8 mouse cellular contexts compared by ENCODE assay signal in the genomic region with DNA sequence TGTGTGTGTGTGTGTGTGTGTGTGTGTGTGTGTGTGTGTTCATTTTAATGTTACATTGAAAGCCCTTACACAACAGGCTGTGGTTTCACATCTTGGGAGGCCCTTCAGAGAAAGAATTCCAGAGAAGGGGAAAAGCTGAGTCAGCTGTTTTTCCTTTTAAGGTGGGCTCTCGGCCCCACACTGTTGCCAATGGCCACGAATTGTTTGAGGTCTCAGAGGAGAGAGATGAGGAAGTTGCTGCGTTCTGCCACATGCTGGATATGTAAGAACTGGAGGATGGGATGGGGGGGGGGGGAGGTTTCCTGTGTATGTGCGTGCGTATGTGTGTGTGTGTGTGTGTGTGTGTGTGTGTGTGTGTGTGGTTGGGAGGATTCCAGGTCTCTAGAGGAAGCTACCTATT. TPM values are rescaled to one million over a fixed set of nuclear protein-coding genes. Genes with fewer than 3 reads are reported as not detected.
DNase-seq lines count a peak whose midpoint lies in the region; ATAC-seq and TF ChIP-seq lines count a peak whose summit lies in the region.

No protein-coding gene starts in this region.

- no peak for ATAC-seq in inflammation-experienced regulatory T-cells, adult 6 months

- no peaks in the 10 kb centered on the region for H3K27me3 ChIP-seq in cerebellum, adult 2 months (ENCODE audit: control insufficient read depth, insufficient read depth, low read length)

- DNase-seq in kidney, postnatal 10 days = peak; percentile 52
- no peak for DNase-seq in kidney, adult 8-10 months
- peak; percentile 50 to 62 for DNase-seq in heart, postnatal 10 days
- DNase-seq in mesoderm, embryonic 11.5 days (ENCODE audit: low read depth, low spot score) = peak; percentile 51
- no peak for DNase-seq in layer of hippocampus, postnatal 36 days
- DNase-seq in cerebellum, adult 2 months = no peak

- 83% methylated on average over 5 of the region's 5 CpGs for WGBS in cerebellum, adult 2 months

- peak overlapping the region; percentile 45 for H3K4me3 ChIP-seq in brown adipose tissue, adult 24 weeks (ENCODE audit: insufficient read depth, low read depth, low read length)
- H3K4me3 ChIP-seq in cerebellum, adult 2 months (replicated peaks; ENCODE audit: insufficient read depth, low read depth, low read length) = no peak overlapping the region

- H3K27ac ChIP-seq in brown adipose tissue, adult 24 weeks (replicated peaks; ENCODE audit: low read depth, low read length) = peak overlapping the region; percentile 95
- H3K27ac ChIP-seq in cerebellum, adult 2 months (ENCODE audit: insufficient read depth, low read length) = no peak overlapping the region

- intact Hi-C loops in heart, postnatal 10 days (cut with DNase I) = loop anchor here (5.0 kb wide), 1 partner anchor 1998 kb away; no protein-coding TSS in a partner anchor

- peaks cover 46% of the 10 kb centered on the region for H3K4me1 ChIP-seq in brown adipose tissue, adult 24 weeks (ENCODE audit: control insufficient read depth, insufficient read depth, insufficient read length, low read length)
- peaks cover 10% of the 10 kb centered on the region for H3K4me1 ChIP-seq in cerebellum, adult 2 months (ENCODE audit: control insufficient read depth, insufficient read depth, low read length)

- no peak for TF ChIP-seq CTCF in cerebellum, adult 2 months (IDR thresholded peaks at IDR 0.05; ENCODE audit: borderline replicate concordance, insufficient read depth, low read depth, low read length)

- TF ChIP-seq POLR2A in cerebellum, adult 2 months (IDR thresholded peaks at IDR 0.05; ENCODE audit: borderline replicate concordance, insufficient read depth, low read length) = no peak

RNA-seq across cellular contexts. Expression of a gene that starts 24.7 kb away (rescaled TPM):
- 1.1 and 1.5 TPM in 2 replicates for polyA plus RNA-seq in brown adipose tissue, adult 24 weeks (2012; ENCODE audit: insufficient read depth, insufficient read length, missing spikeins)
- total RNA-seq in heart, postnatal 10 days (2021) = 10 to 100 TPM; 26.1 to 36.5 TPM
- 10 to 100 TPM; 14.7 to 16.2 TPM for total RNA-seq in layer of hippocampus, postnatal 36 days (2021)
- polyA plus RNA-seq in cerebellum, adult 2 months (2012; rRNA removed) = 12.9 and 15.5 TPM in 2 replicates
- polyA plus RNA-seq in inflammation-experienced regulatory T-cells, adult 6 months (2017; shearing (Covaris generic)) = under 1 TPM; 0.36 to 0.67 (median 0.61) TPM

RNA-seq across cellular contexts. Expression of a gene that starts 39.8 kb away (rescaled TPM):
- polyA plus RNA-seq in brown adipose tissue, adult 24 weeks (2012; ENCODE audit: insufficient read depth, insufficient read length, missing spikeins) = 12.0 and 13.5 TPM in 2 replicates
- 10 to 100 TPM; 48.9 to 49.0 TPM for total RNA-seq in heart, postnatal 10 days (2021)
- 100 to 1,000 TPM in 1 of 2 experiments, 10 to 100 TPM in 1; 86.0 to 101 TPM for total RNA-seq in layer of hippocampus, postnatal 36 days (2021)
- 76.2 and 77.8 TPM in 2 replicates for polyA plus RNA-seq in cerebellum, adult 2 months (2012; rRNA removed)
- polyA plus RNA-seq in inflammation-experienced regulatory T-cells, adult 6 months (2017; shearing (Covaris generic)) = 100 to 1,000 TPM in 1 of 3 experiments, 10 to 100 TPM in 2; 94.1 to 139 (median 98.6) TPM

Comparison
In these comparisons a context has a peak if more than half of its experiments do, and no peak if none do; other contexts are left out.
1. DNase-seq: peak in kidney, postnatal 10 days (single experiment), heart, postnatal 10 days (2 of 2) and mesoderm, embryonic 11.5 days (single experiment); none in kidney, adult 8-10 months (0 of 2), layer of hippocampus, postnatal 36 days (0 of 2) and cerebellum, adult 2 months (0 of 2).